Comparison of ENCODE assay signal across 8 mouse cellular contexts in the genomic region with DNA sequence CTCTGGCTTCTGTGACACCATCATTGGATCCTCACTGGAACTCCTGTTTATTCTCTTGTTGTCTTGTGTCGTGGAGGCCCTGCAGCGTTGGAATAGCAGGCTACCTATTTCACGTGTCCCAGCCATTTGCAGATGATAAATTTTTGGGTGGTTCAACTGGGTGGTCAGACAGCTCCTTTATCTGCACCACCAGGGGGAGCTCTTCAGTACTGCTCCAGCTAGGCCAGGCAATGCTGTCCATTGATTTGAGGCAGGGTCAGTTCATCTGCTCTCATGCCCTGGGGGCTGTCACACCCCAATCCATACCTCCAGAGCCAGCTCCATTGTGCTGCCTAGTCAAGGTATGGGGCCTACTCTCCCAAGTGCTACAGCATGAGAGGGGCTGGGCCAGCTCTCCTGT. TPM values are rescaled to one million over a fixed set of nuclear protein-coding genes. Genes with fewer than 3 reads are reported as not detected.
A peak's percentile ranks its signal among the peaks of the same experiment; 100 is the strongest.
DNase-seq lines count a peak whose midpoint lies in the region; ATAC-seq lines count a peak whose summit lies in the region.

No protein-coding gene starts in this region.

- no peaks in the 10 kb centered on the region for H3K36me3 ChIP-seq in midbrain, embryonic 12.5 days
- H3K36me3 ChIP-seq in midbrain, embryonic 13.5 days, result no peaks in the 10 kb centered on the region
- H3K36me3 ChIP-seq in embryonic facial prominence, embryonic 10.5 days (replicated peaks), result no peaks in the 10 kb centered on the region
- no peaks in the 10 kb centered on the region for H3K36me3 ChIP-seq in intestine, embryonic 16.5 days (ENCODE audit: control insufficient read depth, insufficient read depth, low read length)

- no peaks in the 10 kb centered on the region for H3K4me1 ChIP-seq in midbrain, embryonic 12.5 days
- H3K4me1 ChIP-seq in midbrain, embryonic 13.5 days (replicated peaks), result no peaks in the 10 kb centered on the region
- H3K4me1 ChIP-seq in embryonic facial prominence, embryonic 10.5 days, result no peaks in the 10 kb centered on the region
- H3K4me1 ChIP-seq in intestine, embryonic 16.5 days (ENCODE audit: control insufficient read depth, insufficient read depth, low read length), result no peaks in the 10 kb centered on the region

- whole genome bisulfite sequencing in midbrain, embryonic 12.5 days, result 71% methylated on average over 3 of the region's 3 CpGs
- 71% methylated on average over 3 of the region's 3 CpGs for WGBS in midbrain, embryonic 13.5 days
- WGBS in embryonic facial prominence, embryonic 10.5 days, result 71% methylated on average over 3 of the region's 3 CpGs
- WGBS in intestine, embryonic 16.5 days, result 65% methylated on average over 3 of the region's 3 CpGs

- peak; percentile 47; the same call in 1 of the 2 replicates for ATAC-seq in midbrain, embryonic 12.5 days (ENCODE audit: low FRiP score, low read depth)
- ATAC-seq in midbrain, embryonic 13.5 days, result no peak; the same call in 1 of the 2 replicates
- no peak for ATAC-seq in erythroid progenitor cell, adult 5-6 weeks (replicated peaks; ENCODE audit: low FRiP score, poor library complexity, severe bottlenecking)
- ATAC-seq in intestine, embryonic 16.5 days, result no peak

- H3K27ac ChIP-seq in midbrain, embryonic 12.5 days (replicated peaks), result no peak overlapping the region
- H3K27ac ChIP-seq in midbrain, embryonic 13.5 days, result no peak overlapping the region
- no peak overlapping the region for H3K27ac ChIP-seq in embryonic facial prominence, embryonic 10.5 days (replicated peaks)
- H3K27ac ChIP-seq in intestine, embryonic 16.5 days (ENCODE audit: low read length), result no peak overlapping the region

- no peak overlapping the region for H3K4me2 ChIP-seq in midbrain, embryonic 12.5 days (replicated peaks)
- H3K4me2 ChIP-seq in midbrain, embryonic 13.5 days (replicated peaks), result no peak overlapping the region
- no peak overlapping the region for H3K4me2 ChIP-seq in intestine, embryonic 16.5 days (ENCODE audit: low read depth, low read length)

- H3K9me3 ChIP-seq in midbrain, embryonic 12.5 days, result no peaks in the 10 kb centered on the region
- H3K9me3 ChIP-seq in midbrain, embryonic 13.5 days, result no peaks in the 10 kb centered on the region
- no peaks in the 10 kb centered on the region for H3K9me3 ChIP-seq in embryonic facial prominence, embryonic 10.5 days
- H3K9me3 ChIP-seq in intestine, embryonic 16.5 days (ENCODE audit: control insufficient read depth, low read length), result no peaks in the 10 kb centered on the region

- H3K4me3 ChIP-seq in midbrain, embryonic 12.5 days, result no peak overlapping the region
- H3K4me3 ChIP-seq in midbrain, embryonic 13.5 days (replicated peaks), result no peak overlapping the region
- H3K4me3 ChIP-seq in embryonic facial prominence, embryonic 10.5 days, result no peak overlapping the region
- no peak overlapping the region for H3K4me3 ChIP-seq in intestine, embryonic 16.5 days (ENCODE audit: low read length)

- no peak overlapping the region for H3K9ac ChIP-seq in midbrain, embryonic 12.5 days (replicated peaks)
- no peak overlapping the region for H3K9ac ChIP-seq in midbrain, embryonic 13.5 days (replicated peaks)
- H3K9ac ChIP-seq in intestine, embryonic 16.5 days (ENCODE audit: low read depth, low read length), result no peak overlapping the region

- H3K27me3 ChIP-seq in midbrain, embryonic 12.5 days, result no peaks in the 10 kb centered on the region
- H3K27me3 ChIP-seq in midbrain, embryonic 13.5 days, result no peaks in the 10 kb centered on the region
- H3K27me3 ChIP-seq in embryonic facial prominence, embryonic 10.5 days (replicated peaks; ENCODE audit: low read depth, poor library complexity, severe bottlenecking), result no peaks in the 10 kb centered on the region
- no peaks in the 10 kb centered on the region for H3K27me3 ChIP-seq in intestine, embryonic 16.5 days (replicated peaks; ENCODE audit: control insufficient read depth, insufficient read depth, low read length)

- peak; percentile 46 to 53 for DNase-seq in cerebellum, postnatal 10 days
- DNase-seq in cerebellum, adult 9-10 months, result no peak
- DNase-seq in embryonic facial prominence, embryonic 10.5 days (ENCODE audit: low spot score), result peak; percentile 27
- DNase-seq in lung, postnatal 36 days, result peak; percentile 58

RNA-seq across cellular contexts. Expression of a gene that starts 24.5 kb away (rescaled TPM):
- polyA plus RNA-seq in midbrain, embryonic 12.5 days (2016; fragmentation: Nextera tagmentation; extraction: Ambion mirVana), result 2.5 and 3.0 TPM in 2 replicates
- polyA plus RNA-seq in midbrain, embryonic 13.5 days (2015; fragmentation: Nextera tagmentation; extraction: Ambion mirVana), result 1.5 and 1.9 TPM in 2 replicates
- polyA plus RNA-seq in embryonic facial prominence, embryonic 10.5 days (2016; fragmentation: Nextera tagmentation; extraction: Ambion mirVana), result 1.7 TPM in 2 replicates
- total RNA-seq in erythroid progenitor cell, adult 5-6 weeks (2015; ENCODE audit: low replicate concordance), result not detected in 2 replicates
- total RNA-seq in erythroid progenitor cell, adult 5-6 weeks (2017; ENCODE audit: low replicate concordance), result not detected in 2 replicates
- polyA plus RNA-seq in intestine, embryonic 16.5 days (2015; fragmentation: Nextera tagmentation; extraction: Ambion mirVana), result 2.4 and 2.6 TPM in 2 replicates
